Mouse (Mus musculus) 416B (cell line): Measurements from ENCODE around the gene Slc6a19.
A peak's percentile ranks its signal among the peaks of the same experiment; 100 is the strongest.
"Not testable (repeated sequence)": the region's sequence is repeated elsewhere in the genome, so short reads cannot be mapped to it uniquely, and the experiment has no call there.

Source experiments
- DNase-seq: peaks from one replicate; pipeline ENCODE4 v3.0.0; 2011; ENCODE audit warnings: low read depth

Gene Slc6a19

GRCm38 (mm10) chr13:73704694-73705325 lies at the start of gene Slc6a19:
Gene Slc6a19 (minus strand): TSS chr13:73704865.
- no peak for DNase-seq

GRCm38 (mm10) chr13:73751284-73751683 lies 46.6 kb upstream of the Slc6a19 start:
- no peak for DNase-seq

GRCm38 (mm10) chr13:73750435-73750834 lies 45.8 kb upstream of the Slc6a19 start:
- DNase-seq: no peak

- DNase-seq: peak; percentile 33
Observed at GRCm38 (mm10) chr13:73748663-73749440, 44.2 kb upstream of the Slc6a19 start.

GRCm38 (mm10) chr13:73743662-73744061 lies 39.0 kb upstream of the Slc6a19 start:
- no peak for DNase-seq

GRCm38 (mm10) chr13:73742944-73743343 lies 38.3 kb upstream of the Slc6a19 start:
- DNase-seq: no peak

- not testable (repeated sequence) for DNase-seq
Observed at GRCm38 (mm10) chr13:73740399-73740944, 35.8 kb upstream of the Slc6a19 start.

- peak; percentile 47 for DNase-seq
Observed at GRCm38 (mm10) chr13:73736943-73737342, 32.3 kb upstream of the Slc6a19 start.

GRCm38 (mm10) chr13:73735928-73736327 lies 31.3 kb upstream of the Slc6a19 start:
- DNase-seq: no peak

- DNase-seq: no peak
Observed at GRCm38 (mm10) chr13:73735270-73735669, 30.6 kb upstream of the Slc6a19 start.

- DNase-seq: no peak
Observed at GRCm38 (mm10) chr13:73734379-73734778, 29.7 kb upstream of the Slc6a19 start.

- no peak for DNase-seq
Observed at GRCm38 (mm10) chr13:73732742-73733700, 28.4 kb upstream of the Slc6a19 start, which contains the start of gene Slc12a7. Gene Slc12a7 (plus strand): TSS chr13:73733094.

GRCm38 (mm10) chr13:73732235-73732634 lies 27.6 kb upstream of the Slc6a19 start:
- DNase-seq: no peak

GRCm38 (mm10) chr13:73730913-73731312 lies 26.2 kb upstream of the Slc6a19 start:
- DNase-seq: no peak

GRCm38 (mm10) chr13:73728633-73729032 lies 24.0 kb upstream of the Slc6a19 start:
- DNase-seq: no peak

GRCm38 (mm10) chr13:73727621-73728025 lies 23.0 kb upstream of the Slc6a19 start:
- DNase-seq: no peak

GRCm38 (mm10) chr13:73725315-73725714 lies 20.6 kb upstream of the Slc6a19 start:
- DNase-seq: peak; percentile 59

GRCm38 (mm10) chr13:73723081-73723668 lies 18.5 kb upstream of the Slc6a19 start:
- peak; percentile 30 for DNase-seq

GRCm38 (mm10) chr13:73720241-73720640 lies 15.6 kb upstream of the Slc6a19 start:
- no peak for DNase-seq

GRCm38 (mm10) chr13:73718225-73718624 lies 13.6 kb upstream of the Slc6a19 start:
- DNase-seq: peak; percentile 85

GRCm38 (mm10) chr13:73714020-73714419 lies 9.4 kb upstream of the Slc6a19 start:
- peak; percentile 44 for DNase-seq
